Mouse (Mus musculus) left cerebral cortex, adult 11 months (tissue): ENCODE measurements around the gene Gpx4.
A peak's percentile ranks its signal among the peaks of the same experiment; 100 is the strongest.
"Not testable (repeated sequence)": the region's sequence is repeated elsewhere in the genome, so short reads cannot be mapped to it uniquely, and the experiment has no call there.

Source experiments
- DNase-seq: peaks from one replicate; pipeline ENCODE4 v3.0.0; 2022; ENCODE audit warnings: low spot score

Gene Gpx4

GRCm38 (mm10) chr10:80050244-80050643 lies 3.3 kb downstream of the Gpx4 start:
- no peak for DNase-seq

DNA sequence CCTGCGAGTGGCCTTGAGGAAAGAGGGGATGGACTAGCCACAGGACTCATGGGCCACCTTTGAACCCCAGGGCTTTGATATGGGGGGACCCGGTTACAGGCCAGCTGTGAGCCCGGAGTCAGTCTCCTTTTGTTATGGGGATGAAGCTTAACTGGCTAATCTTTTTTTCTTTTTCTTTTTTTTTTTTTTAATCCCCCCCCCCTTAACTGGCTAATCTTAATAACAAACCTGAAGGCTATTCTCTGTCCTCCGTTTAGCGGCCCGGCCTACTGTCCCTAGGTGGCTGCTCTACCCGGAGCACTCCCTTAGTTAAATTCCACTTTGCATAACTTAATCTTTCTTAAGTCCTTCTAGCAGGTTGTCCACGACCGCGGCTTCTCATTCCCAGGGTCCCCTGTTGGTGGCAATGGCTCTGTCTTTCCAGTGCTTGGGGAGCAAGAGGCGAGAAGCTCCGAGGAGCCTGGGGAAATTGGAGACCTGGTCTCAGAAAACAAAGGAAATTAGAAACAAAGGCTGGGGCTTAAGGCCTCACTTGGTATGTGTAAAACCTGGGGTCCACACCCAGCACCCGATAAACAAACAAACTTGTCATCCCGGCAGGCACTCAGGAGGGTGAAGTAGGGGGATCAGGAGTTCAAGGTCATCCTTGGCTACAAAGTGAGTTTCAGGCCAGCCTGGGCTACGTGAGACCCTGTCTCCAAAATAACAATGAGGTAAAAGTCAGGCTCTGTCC lies 4.1 kb downstream of the Gpx4 start:
- DNase-seq, result no peak

DNA sequence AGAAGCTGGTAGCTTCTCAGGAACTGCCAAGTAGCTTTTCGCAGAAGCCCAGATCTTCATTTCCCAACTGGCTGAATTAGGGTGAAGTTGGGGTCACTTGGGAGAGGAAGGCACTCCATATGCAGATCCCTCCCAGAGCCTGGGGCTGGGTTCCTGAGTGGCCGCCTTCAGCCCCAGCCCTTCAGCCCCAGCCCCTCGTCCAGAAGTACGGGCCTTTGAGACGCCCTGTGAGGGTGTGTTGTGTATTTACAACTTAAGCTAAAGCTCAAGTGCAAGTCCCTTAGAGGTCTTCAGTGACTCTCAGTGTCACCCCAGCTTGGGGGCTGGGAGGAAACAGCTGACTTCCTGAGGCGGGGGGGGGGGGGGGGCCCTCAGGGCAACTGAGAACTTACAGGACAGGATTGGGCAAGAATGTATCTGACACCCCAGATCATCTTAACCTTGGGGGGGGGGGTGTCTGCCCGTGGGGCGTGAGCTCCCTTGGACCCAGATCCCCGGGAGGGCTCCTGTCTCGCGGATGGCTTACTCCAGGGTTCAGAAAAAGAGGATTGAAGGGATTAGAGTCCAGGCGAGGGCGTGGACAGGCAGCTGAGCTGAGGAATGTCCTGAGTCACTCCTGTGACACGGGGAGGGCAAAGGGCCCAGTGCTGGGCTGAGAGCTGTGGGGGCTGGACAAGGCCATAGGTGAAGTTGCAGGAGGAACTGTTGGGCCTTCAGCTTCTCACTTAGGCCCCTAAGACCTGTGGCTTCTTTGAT lies 4.8 kb downstream of the Gpx4 start:
- DNase-seq, result no peak

GRCm38 (mm10) chr10:80052374-80052764 lies 5.4 kb downstream of the Gpx4 start:
- no peak for DNase-seq

DNA sequence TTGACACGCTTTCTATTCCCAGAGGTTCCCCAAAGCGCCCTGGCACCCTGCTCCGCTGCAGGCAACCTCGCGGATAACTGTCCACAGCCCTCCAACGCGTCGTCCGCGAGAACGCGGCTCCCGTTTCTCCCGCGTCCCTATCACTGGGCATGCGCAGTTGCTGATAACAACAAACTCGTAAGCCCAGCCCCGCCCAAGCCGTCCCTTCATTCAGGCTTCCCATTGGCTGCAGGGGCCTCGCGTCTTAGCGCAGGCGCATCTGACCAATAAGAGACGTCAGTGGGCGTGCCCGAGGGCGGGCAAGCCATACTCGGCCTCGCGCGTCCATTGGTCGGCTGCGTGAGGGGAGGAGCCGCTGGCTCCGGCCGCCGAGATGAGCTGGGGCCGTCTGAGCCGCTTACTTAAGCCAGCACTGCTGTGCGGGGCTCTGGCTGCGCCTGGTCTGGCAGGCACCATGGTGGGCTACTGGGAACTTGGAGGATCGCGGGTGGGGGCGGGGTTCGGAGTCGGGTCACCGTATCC lies 6.4 kb downstream of the Gpx4 start:
- peak; percentile 99 for DNase-seq

- DNase-seq, result no peak
Observed at GRCm38 (mm10) chr10:80053831-80054815, 7.2 kb downstream of the Gpx4 start.

GRCm38 (mm10) chr10:80054911-80055310 lies 7.9 kb downstream of the Gpx4 start:
- not testable (repeated sequence) for DNase-seq

GRCm38 (mm10) chr10:80055364-80055763 lies 8.4 kb downstream of the Gpx4 start:
- no peak for DNase-seq

GRCm38 (mm10) chr10:80055891-80056290 lies 8.9 kb downstream of the Gpx4 start:
- no peak for DNase-seq

DNA sequence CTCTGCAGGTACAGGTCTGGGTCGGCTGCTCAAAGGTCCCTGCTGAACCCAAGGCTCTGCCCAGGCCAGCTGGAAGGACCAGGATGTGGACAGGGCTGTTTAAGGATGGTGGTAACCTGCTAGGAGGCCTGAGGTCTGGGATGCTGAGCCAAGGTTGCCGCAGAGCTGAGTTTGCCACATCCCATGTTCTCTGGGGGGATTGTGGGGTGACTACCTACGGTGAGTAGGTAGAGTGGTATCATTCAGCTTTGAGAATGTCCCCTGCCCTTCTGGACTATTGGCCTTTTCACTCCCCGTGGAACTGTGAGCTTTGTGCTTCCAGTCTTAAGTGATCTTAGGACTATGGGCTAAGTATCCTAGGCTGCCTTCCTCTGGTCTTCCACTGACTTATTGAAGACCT lies 9.5 kb downstream of the Gpx4 start:
- no peak for DNase-seq

- DNase-seq, result no peak
Observed at GRCm38 (mm10) chr10:80056976-80057682, 10.2 kb downstream of the Gpx4 start.

DNA sequence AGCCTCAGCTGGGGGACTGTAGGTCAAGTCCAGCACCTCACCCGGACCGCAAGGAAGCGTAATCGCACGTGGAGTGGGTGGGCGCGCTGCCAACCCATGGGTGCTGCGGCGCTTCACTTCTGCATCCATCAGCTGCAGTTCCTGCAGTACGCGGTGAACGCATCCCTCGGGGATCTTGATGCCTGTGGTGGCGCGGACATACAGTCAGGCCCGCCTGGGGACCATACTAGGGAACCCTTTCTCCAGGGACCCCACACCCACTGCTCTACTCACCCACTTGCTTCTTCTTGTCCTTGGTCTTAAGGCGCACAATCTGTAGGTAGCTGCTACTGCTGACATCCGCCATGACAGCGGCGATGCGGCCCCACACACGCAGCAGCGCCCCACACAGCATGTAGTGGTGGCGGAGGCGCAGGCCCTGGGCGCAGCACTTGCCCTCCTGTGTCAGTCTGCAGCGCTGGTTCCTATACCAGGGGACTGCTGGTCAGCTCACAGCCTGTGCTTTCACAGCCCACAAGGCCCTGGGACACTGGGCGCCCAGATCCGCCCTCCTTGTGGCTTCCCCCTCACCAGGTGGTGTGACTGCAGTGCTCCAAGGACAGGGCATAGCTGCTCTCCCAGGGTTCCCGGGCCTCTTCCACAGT lies 10.8 kb downstream of the Gpx4 start:
- DNase-seq, result no peak

DNA sequence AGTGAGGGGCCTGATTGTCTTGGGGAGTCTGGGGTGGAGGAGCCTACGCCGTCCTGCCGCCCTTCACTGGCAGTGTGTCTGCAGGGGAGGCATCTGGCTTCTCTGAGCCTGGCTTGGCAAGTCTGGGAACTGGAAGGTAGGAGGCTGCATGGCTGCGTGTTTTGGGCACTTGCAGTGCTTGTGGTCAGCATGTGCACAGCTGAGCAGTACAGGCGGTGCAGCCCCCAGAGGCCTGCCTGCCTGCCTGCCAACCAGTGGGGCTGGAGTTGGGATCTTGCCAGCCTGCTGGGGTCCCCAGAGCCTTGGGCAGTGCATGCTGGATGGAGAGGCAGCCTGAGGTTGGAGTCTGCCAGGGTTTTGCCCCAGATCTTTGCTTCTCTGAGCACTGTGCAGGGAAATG lies 16.1 kb downstream of the Gpx4 start:
- DNase-seq, result no peak

- no peak for DNase-seq
Observed at GRCm38 (mm10) chr10:80063877-80064650, 17.1 kb downstream of the Gpx4 start.

DNA sequence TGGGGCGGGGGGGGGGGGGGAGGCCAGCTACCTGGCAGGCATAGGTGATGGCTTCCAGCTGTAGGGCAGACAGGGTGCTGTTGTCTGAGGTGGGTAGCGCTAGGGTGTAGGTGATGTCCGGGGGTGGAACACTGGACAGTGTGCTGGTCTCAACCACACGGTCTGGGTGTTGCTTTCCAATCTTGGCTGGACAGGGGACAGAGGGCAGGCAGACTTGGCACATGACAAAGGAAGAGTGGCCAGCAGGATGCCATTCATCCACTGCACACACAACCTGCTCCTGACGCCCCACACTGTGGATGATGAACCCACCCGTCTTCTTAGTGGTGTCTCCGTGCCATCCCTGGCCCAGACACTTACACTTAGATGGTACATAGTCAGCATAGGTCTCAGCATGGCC lies 22.3 kb downstream of the Gpx4 start:
- no peak for DNase-seq

DNA sequence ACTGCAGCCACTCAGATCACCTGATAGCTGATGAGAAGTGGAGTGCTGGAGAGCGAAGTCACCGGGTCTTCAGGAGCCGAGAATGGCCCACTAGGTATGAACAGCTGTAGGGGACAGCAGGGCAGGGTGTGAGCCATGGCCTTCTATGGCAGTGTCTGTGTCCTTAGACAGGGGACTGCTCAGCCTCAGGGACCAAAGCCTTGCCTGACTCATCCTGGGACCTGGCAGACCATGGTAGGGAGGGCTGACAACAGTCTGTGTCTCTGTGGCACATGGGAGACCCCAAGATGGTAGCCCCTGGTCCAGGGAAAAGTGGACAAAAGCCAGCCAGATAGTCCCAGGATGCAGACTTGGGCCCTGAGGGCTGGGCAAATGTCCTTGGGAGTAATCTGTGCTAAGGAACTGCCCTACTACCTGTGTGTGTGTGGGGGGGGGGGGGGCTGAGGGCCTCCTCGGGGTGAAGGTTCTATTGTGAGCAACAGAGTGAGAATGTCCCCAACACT lies 23.0 kb downstream of the Gpx4 start:
- DNase-seq, result no peak

GRCm38 (mm10) chr10:80070837-80071515 lies 24.0 kb downstream of the Gpx4 start:
- peak; percentile 52 for DNase-seq

DNA sequence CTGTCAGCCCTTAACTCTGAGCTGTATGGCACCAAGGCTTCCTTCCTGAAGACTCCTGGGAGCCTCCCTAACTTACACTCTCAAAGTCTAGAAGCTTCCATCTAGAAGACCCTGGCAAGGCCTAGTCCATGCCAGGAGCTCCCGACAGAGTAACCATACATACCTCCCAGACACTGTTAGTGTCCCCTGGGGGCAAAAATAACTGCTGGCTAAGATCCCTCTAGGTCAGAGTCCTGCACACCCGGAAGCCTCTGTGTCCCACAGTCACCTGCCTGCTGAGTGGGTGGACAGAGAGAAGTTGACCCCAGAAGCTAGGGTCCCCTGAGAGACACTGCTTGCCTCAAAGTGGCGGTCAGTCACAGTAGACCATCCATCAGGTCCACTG lies 24.5 kb downstream of the Gpx4 start:
- no peak for DNase-seq
